Mouse (Mus musculus): ENCODE results near the gene Skiv2l.
"Not testable (repeated sequence)": the region's sequence is repeated elsewhere in the genome, so short reads cannot be mapped to it uniquely, and the experiment has no call there.

Gene Skiv2l

GRCm38 (mm10) chr17:34811275-34811674 is 38.7 kb downstream of the Skiv2l start:
- DNase-seq: no peak

DNA sequence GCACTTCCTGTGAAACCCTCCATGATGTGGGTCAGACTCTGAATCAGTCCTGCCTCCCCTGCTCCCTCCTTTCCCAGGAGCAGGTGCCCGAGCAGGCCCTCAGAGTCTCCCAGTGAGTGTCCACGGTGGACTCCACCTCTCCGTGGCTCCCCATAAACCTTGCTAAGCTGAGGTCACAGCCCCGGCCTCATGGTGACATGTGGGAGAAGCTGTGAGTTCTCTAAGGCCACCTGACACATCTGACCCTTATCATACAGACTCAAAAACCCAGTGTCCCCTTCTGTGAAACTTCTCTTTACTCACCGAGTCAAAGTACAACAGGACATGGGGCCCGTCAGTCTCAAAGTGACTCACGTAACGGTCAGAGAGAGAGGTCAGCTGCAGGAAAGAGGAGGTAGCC is 39.2 kb downstream of the Skiv2l start:
- DNase-seq: not testable (repeated sequence)

- not testable (repeated sequence) for DNase-seq
These were observed 39.6 kb downstream of the Skiv2l start for GRCm38 (mm10) chr17:34810411-34810810.

DNA sequence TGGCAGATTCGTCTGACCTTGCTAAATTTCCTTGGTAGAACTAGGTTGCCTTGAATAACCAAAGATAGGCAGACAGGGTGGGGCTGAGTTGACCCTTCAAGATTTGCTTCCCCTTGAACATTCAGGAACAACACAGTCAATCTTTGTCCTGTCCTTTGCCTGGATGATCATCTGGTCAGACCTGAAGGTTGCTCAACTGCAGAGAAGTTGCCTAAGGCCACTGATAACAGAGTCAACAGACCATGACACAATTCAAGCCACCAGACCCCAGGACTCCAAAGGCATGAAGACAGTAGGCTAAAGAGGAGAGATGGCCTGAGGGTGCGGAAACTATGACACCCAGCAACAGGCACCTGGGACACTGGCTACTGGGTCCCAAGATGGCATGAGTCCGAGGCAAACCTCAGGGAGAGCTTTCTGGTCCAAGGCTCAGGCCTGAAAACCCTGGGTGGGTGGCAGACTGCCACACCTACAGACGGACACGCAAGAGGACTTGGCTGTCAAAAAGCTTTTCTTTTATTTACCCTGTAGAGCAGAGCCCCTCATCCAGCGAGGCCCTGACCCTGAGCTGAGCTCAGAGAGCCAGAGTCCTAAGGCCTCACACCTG is 41.3 kb downstream of the Skiv2l start:
- no peak for DNase-seq

DNA sequence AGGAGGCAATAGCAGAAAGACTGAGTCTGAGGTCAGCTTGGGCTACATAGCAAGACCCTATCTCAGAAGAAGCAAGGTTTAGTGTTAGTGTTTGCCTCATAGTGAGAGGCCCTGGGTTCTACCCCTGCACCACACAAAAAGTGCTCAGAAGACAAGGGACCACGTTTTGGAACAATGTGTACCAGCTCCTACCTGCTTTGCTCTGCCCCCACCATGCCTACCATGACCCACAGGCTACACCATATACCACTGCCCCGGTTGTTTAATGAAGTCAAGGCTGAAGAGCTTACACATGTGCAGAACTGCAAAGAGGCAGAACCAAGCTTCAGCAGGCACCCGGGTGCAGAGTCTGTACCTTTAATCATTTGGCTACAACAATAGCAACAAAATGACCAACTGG is 42.8 kb downstream of the Skiv2l start:
- no peak for DNase-seq

DNA sequence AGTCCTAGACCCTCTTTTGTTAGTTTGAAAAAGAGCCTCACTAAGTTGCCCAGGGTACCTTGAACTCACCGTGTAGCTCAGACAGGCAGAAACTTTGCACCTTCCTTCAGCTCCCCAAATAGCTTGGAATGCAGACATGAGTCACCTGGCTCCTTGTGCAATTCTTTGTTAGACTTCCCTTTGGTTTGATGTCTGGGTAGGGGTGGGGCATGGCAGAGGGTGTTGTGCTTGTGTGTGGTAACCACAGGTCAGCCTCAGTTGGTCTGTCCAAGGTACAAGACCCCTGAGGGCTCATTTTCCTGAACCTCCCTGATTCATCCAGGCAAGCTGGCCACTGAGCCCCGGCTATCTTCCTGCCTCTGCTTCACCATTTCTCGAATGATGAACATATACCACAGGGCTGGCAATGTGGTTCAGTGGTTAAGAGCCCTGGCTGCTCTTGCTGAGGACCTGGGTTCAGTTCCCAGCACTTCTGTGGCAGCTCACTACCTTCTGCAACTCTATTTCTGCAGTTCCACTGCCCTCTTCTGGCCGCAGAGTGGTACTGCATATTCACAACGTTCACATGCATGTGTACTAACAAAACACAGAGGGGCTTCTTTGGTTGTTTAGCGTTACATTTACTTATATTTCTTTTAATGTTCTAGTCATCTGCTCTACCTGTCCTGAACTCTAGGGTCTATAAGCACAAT is 45.0 kb downstream of the Skiv2l start:
- no peak for DNase-seq

DNA sequence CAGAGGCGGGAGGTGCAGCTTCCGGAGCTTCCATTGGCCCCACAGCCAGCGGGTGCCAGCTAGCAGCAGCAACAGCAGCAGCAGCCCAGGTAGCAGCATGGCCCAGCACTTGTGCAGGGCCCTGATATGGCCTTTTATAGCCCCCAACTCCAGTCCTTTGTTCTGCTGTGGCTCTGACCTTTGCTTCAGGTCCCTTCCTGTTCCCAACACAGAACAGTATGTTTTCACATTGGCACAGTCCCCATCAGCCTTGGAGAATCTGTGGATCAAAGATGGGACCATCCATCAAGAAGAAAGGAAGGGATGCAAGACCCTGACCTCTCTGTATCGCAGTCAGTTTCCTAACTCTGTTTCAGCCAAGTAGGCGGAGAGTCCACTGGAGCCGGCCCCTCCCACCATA is 45.7 kb downstream of the Skiv2l start, which contains the start of gene Cyp21a1:
Gene Cyp21a1, minus strand, starts transcription at position 261 of the 400 bp plus-strand sequence.
- not testable (repeated sequence) for DNase-seq

- DNase-seq: not testable (repeated sequence)
These were observed 46.6 kb downstream of the Skiv2l start for GRCm38 (mm10) chr17:34803367-34803766.

DNA sequence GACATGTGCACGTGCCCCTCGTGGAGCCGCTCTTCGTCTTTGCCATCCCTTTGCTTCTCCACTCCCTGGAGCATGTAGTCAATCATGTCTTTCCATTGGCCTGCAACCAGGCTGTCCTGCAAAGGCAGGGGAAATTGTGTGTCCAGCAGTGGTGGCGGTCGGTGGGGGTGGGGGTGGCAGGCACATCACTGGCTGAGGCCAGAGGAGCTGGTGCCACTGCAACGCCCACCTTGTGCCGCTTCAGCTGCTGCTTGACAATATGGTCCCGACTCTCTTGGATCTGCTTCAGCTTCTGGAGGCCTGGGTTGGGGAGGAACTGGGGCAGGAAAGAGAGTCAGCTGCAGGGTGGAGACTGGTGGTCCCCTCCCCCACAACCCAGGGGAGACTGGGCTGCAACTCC is 47.3 kb downstream of the Skiv2l start:
- not testable (repeated sequence) for DNase-seq

DNA sequence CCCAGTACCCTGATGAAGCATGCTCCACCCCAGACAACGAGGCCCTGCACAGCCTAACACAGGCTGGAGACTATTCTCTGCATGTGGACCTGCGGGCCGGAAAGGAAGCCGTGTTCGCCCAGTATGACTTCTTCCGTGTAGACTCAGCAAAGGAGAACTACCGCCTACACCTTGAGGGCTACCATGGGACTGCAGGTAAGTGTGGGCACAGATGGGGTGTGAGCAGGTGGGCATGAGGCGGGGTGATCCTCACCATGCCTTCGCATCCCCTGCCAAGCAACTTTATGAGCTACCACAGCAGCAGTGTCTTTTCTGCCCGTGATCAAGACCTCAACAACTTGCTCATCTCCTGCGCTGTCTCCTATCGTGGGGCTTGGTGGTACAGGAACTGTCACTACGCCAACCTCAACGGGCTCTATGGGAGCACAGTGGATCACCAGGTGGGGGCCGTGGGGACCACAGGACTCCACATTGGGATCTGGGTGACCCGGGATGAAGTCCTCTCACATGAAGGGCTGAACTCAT is 49.2 kb downstream of the Skiv2l start:
- DNase-seq: not testable (repeated sequence)

DNA sequence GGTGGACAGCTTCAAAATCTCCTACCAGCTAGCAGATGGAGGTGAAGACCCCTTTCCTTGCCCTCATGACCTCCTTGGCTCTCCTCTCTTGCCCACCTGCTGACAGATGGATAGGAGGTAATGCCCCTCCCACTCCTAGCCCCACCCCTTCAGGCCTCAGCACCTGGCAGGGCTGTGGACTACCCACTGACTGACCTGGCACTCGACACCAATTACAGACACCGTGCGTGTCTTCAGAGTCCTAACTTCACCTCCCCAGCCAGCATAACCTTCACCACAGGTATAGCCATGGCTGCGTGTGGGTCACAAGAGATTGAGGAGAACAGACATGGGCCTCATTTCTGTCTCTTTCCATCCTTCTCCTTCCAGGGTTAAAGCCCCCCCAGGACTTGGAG is 50.5 kb downstream of the Skiv2l start:
- DNase-seq: no peak

- no peak for DNase-seq
These were observed 51.0 kb downstream of the Skiv2l start for GRCm38 (mm10) chr17:34798866-34799530.

DNA sequence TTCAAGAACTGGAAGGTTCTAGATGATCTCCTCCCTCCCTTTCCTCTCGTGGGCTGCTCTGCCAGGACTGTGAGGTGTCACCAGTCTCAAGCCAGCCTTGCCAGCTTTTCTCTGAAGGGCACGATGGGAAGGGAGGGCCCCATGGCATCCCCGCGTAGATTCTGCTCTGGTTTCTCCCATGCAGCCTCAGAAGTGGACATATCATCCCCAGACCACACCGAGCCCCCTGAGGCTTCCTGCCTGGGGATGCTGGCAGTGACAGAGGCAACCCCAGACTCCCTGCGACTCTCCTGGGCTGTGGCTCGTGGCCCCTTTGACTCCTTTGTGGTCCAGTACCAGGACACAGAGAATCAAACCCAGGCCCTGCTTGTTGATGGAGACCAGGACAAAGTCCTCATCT is 51.9 kb downstream of the Skiv2l start:
- DNase-seq: not testable (repeated sequence)

DNA sequence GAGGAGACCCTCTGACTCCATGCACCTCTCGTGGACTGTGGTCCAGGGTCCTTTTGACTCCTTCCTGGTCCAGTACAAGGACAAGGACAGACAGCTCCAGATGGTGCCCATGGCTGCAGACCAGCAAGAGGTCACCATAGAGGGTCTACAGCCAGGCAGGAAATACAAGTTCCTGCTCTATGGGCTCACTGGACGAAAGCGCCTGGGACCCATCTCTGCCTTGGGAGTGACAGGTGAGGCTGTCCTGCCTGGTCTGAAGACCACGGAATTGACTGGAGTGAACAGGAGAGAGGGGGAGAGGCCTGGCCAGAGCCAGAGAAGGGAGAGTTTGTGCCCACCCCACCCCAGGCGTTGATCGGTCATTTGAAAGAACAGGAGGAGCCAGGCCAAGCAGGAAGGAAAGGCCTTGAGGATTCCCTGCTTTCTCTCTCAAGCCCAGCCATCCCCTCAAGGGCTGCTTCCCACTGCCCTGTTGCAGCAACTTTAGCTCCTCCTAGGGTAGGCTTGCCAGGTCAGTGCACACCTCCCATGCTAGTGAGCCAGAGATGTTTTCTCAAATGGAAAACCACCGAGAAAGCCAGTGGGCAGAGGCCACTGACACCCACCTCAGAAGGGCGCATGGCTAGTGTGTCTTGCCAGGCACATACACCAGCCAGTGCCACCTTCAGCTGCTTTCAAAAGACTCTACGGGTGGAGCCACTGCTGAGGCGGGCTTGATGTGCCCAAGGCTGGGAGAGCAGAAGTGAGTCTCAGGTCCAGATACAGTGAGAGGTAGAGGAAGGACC is 52.6 kb downstream of the Skiv2l start:
- not testable (repeated sequence) for DNase-seq

DNA sequence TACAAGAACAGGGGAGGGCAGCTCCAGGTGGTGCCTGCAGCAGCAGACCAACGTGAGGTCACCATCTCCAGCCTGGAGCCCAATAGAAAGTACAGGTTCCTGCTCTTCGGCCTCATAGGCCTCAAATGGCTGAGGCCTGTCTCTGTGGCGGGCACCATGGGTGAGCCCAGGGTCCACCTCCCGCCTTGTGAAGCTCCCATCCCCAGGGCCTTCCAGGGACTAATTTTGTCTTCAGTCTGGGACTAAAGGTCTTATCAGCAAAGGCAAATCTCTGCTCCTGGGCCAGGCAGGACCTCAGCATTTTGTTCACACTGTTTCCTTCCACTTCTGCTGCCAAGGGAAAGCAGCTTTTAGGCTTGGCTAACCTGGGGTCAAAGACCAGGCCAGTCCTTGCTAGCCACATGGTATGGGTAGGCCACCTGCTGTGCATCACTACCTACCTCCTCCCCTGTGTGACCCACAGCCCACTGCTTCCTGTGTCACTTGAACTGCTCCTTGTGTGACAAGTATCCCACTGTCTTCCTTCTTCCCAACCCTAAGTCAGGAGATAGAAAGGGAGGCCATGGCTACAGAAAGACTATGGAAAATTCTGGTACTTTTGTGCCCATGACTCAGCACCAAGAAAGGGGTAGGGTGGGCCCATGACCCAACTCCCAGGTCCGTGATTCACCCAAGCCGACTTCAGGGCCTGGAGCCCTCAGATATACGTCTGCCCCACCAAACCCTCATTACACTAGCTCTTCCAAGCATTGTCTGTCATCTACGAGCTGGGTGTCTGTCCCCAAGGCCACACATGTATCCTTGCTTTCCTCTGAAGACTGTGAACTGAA is 53.5 kb downstream of the Skiv2l start:
- no peak for DNase-seq

DNA sequence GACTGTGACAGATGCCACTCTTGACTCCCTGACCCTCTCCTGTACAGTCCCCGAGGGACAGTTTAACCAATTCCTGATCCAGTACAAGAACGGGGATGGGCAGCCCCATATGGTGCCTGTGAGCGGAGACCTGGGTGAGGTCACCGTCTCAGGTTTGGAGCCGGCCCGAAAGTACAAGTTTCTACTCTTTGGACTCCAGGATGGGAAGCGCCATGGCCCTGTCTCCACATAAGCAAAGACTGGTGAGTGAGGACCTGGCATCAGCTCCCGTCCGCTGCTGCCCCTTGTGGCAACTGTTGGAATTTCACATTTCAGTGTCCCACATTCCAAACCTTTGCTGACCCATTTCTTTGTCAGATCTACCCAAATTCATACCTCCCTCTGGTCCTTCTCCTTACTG is 54.4 kb downstream of the Skiv2l start:
- peak in 1 of 2 experiments; percentile 71 for DNase-seq

DNA sequence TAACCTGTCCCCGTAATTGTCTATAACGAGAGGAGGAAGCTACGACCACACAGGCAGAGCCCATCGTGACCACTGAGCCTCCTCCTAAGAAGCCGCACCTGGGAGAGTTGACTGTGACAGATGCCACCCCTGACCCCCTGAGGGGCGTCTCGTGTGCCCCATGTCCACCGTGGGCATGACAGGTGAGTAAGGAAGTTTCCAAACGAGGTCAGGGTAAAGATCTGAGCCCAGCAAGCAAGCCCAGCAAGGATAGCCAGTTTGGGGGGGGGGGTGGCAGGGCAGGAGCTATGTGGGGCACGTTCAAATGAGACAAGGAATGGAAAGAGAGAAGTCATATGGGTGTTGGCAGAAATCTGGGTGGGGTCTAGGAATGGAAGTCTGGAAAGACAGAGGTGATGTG is 55.0 kb downstream of the Skiv2l start:
- no peak for DNase-seq
